Mouse (Mus musculus): ENCODE results near the gene Pip4p1.

Pip4p1 gene

DNA sequence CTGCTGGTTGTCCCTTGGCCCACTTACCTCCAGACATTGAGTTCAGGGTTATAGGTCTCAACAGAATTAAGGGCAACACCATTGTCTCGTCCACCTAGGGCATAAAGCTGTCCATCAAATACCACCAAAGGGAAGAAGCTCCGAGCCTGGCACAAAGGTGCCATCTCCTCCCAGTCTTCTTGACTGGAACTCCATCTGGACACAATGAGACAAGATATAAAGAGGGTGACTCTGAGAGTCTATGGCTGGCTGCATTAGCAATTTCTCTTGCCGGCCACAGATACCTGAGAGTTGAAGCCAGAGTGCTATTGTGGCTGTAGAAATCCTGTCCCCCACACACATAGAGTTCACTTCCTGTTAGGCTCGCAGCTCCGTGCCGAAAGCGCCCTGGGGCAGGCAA is 38.6 kb downstream of the Pip4p1 start:
- DNase-seq = no peak

DNA sequence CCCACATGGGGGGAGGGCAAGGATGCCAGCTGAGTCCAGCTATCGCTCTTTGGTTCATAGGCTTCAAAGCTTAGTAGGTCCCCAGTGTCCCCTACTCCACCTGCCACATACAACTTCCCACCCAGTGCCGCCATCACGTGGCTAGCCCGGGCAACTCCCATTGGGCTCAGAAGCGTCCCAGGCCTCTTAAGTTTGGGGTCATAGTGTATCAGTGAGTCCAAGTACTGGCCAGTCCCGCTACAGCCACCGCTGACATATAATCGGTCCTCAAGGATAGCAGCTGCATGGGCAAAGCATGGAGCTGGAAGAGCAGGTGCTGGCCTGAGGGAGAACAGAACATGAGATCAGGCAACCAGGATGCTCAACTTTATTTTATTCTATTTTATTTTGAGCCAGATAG is 39.0 kb downstream of the Pip4p1 start:
- DNase-seq = no peak

GRCm38 (mm10) chr14:50876236-50876950 is 54.3 kb downstream of the Pip4p1 start:
- no peak for DNase-seq
